Mouse (Mus musculus) liver, postnatal 0 days (tissue): ENCODE measurements around the gene Apba2.

Experiments
- CTCF ChIP-seq: sonication (generic); IDR thresholded peaks from 2 replicates; pipeline ENCODE4 v1.5.1; 2016; ENCODE audit warnings: antibody characterized with exemption, low read depth
- EP300 ChIP-seq: IDR thresholded peaks from 2 replicates; pipeline ENCODE4 v1.6.1; 2016; ENCODE audit warnings: antibody characterized with exemption, low read depth, mild to moderate bottlenecking

DNA sequence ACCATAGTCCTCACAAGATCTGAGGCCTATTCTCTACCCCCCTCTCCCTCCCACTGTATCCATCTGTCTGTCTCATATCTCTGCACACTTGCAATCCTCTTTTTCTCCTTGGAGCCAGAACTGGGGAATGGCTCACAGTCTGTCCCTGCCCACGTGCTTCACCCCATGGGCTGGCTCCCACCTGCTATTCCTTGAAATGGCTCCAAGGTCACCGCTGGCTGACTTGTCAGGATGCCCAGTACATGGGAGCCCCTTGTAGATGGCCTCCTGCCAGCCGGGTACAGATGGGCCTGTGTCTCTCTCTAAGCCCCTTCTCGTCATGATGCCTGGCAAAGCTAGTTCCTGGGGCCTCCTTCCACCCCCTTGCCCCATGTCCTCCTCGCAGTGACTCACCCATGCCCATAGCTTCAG lies 226.7 kb downstream of the Apba2 start:
- TF ChIP-seq CTCF (no peak), EP300 (no peak)
